Mouse (Mus musculus) erythroid progenitor cell, adult 5-6 weeks (primary cell): ENCODE results near the gene Kif5a. TPM values are rescaled to one million over a fixed set of nuclear protein-coding genes. Genes with fewer than 3 reads are reported as not detected.
"Not testable (repeated sequence)": the region's sequence is repeated elsewhere in the genome, so short reads cannot be mapped to it uniquely, and the experiment has no call there.

Experiments
- ATAC-seq: replicated peaks from 2 replicates; pipeline ENCODE4 v1.8.0; 2016; ENCODE audit warnings: moderate number of reproducible peaks, mild to moderate bottlenecking, moderate TSS enrichment, inconsistent platforms; ENCODE audit not compliant: poor library complexity, low FRiP score, severe bottlenecking
- total RNA-seq, 2 experiments: library from RNA; stranded (forward) in 1 of 2; stranded (reverse) in 1 of 2; fragments of 150-400 nt in 1 of 2; fragments of 186-747, 209-891 nt in 1 of 2; gene quantifications; 2 replicates each; pipeline versions ENCODE4 v1.2.3 to v1.2.4; 2015 to 2017; ENCODE audit warnings: low replicate concordance in 2 of 2

Gene Kif5a
- total RNA-seq (2015; ENCODE audit: low replicate concordance) (not detected in 2 replicates), total RNA-seq (2017; ENCODE audit: low replicate concordance) (not detected in 2 replicates)

GRCm38 (mm10) chr10:127262548-127263398 lies at the start of gene Kif5a:
Kif5a (minus strand) TSS chr10:127263348.
- no peak for ATAC-seq

- no peak for ATAC-seq
These were observed 49.7 kb upstream of the Kif5a start for GRCm38 (mm10) chr10:127312858-127313257.

- ATAC-seq, result peak; percentile 79
These were observed 49.2 kb upstream of the Kif5a start for GRCm38 (mm10) chr10:127312356-127312676.

- peak; percentile 90 for ATAC-seq
These were observed 48.6 kb upstream of the Kif5a start, which contains the start of gene Mars for GRCm38 (mm10) chr10:127311476-127312355. Mars (minus strand) TSS chr10:127311786.

GRCm38 (mm10) chr10:127310523-127311475 lies 47.7 kb upstream of the Kif5a start:
- peak; percentile 26; the same call in 1 of the 2 replicates for ATAC-seq

- not testable (repeated sequence) for ATAC-seq
These were observed 46.0 kb upstream of the Kif5a start for GRCm38 (mm10) chr10:127309167-127309566.

GRCm38 (mm10) chr10:127303136-127303535 lies 40.0 kb upstream of the Kif5a start:
- ATAC-seq, result no peak

- no peak for ATAC-seq
These were observed 37.2 kb upstream of the Kif5a start for GRCm38 (mm10) chr10:127300361-127300760.

GRCm38 (mm10) chr10:127297015-127297871 lies 34.1 kb upstream of the Kif5a start:
- ATAC-seq, result no peak

- ATAC-seq, result no peak
These were observed 33.0 kb upstream of the Kif5a start for GRCm38 (mm10) chr10:127295986-127296794.

GRCm38 (mm10) chr10:127294895-127295510 lies 31.9 kb upstream of the Kif5a start:
- ATAC-seq, result no peak

GRCm38 (mm10) chr10:127293590-127294113 lies 30.5 kb upstream of the Kif5a start:
- ATAC-seq, result no peak

GRCm38 (mm10) chr10:127292987-127293538 lies 29.9 kb upstream of the Kif5a start:
- ATAC-seq, result no peak

- ATAC-seq, result peak; percentile 50
These were observed 28.9 kb upstream of the Kif5a start for GRCm38 (mm10) chr10:127291881-127292638.

- peak; percentile 43 for ATAC-seq
These were observed 28.1 kb upstream of the Kif5a start for GRCm38 (mm10) chr10:127290930-127291880.
